Mouse (Mus musculus): ENCODE measurements around the gene Gimap1.

The Gimap1 gene

GRCm38 (mm10) chr6:48740501-48741169 lies 1.8 kb downstream of the Gimap1 start:
- DNase-seq (ENCODE audit: low read depth, low spot score) = no peak

DNA sequence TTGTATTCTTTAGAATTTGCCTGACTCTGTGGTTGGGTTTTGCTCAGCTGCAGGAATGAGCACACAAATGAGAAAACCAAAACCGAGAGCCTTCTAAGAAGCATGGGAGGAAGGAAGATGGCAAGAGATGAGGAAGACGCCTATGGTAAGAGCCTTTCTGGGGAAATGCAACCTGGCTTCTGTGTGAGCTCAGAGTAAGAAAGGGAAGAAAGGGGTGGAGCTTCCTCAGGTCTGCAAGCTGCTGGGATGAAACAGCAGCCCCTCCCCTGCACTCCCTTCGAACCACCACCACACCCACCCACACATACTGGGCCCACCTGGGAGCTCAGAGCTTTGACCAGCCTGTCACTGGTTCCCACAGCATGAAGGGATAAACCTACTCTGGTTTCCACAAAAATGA lies 2.4 kb downstream of the Gimap1 start:
- no peak for DNase-seq (ENCODE audit: low read depth, low spot score)

- DNase-seq (ENCODE audit: low read depth, low spot score) = no peak
Measured at GRCm38 (mm10) chr6:48741711-48742206, 2.9 kb downstream of the Gimap1 start.

DNA sequence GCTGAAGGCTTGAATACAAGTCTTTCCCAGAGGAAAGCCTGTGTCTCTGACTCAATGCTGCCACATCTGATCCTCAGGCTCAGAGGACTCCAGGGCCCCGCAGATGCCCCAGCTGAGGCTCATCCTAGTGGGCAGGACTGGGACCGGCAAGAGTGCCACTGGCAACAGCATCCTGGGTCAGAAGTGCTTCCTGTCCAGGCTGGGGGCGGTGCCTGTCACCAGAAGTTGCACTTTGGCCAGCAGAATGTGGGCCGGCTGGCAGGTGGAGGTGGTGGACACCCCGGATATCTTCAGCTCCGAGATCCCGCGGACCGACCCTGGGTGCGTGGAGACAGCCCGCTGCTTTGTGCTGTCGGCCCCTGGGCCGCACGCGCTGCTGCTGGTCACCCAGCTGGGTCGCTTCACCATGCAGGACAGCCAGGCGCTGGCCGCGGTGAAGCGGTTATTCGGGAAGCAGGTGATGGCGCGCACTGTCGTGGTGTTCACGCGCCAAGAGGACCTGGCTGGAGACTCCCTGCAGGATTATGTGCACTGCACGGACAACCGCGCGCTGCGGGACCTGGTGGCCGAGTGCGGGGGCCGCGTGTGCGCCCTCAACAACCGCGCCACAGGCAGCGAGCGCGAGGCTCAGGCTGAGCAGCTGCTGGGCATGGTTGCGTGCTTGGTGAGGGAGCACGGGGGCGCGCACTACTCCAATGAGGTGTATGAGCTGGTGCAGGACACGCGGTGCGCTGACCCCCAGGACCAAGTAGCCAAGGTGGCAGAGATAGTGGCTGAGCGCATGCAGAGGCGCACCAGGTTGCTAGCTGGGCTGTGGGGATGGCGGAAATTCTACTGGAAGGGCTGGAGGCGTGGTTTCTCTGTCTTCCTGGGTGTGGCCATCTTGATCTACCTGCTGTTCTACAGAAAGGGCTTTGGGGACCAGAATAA lies 3.8 kb downstream of the Gimap1 start:
- no peak for DNase-seq (ENCODE audit: low read depth, low spot score)

GRCm38 (mm10) chr6:48745490-48745889 lies 6.6 kb downstream of the Gimap1 start:
- DNase-seq (ENCODE audit: low read depth, low spot score) = no peak

DNA sequence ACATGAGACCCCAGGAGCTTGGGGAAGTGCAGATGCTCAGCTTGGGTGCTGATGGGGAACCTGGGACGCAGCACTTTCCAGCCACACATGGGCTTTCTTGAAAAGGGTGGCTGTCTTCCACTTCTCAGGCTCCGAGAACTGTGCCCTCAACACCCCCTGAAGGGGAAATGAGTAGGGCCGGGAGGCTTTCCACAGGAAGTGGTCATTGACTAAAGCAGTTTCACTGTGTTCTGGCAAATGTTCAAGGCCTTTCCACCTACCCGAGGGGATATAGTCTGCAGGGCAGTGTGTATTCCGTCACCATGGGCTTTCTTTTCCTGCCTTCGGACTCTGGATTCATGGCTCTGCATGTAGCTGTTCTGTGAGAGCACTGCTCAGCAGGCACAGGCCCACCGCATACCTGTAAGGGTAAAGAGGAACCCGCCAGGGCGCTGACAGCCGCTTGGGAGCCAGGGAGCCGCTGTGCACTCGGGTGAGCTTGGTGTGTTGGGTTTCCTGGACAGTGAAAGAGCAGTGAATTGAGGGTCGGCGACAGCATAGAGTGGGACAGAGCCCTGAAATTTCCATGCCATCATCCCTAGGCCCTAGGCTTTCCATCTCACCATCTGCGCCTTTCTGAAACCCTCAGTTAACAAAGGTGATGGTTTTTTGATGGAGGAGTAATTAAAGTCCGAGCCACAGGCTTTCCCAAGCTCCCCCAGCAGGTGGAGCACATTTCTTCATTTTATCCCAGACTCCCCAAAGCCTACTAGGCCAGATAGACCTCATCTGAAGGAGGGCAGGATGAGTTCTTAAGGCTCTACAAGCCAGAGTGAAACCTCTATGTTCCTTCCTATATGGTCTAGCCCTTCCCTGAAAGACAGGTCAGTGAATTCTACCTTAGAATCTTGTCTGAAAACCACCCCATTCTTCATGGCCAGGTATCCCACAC lies 7.4 kb downstream of the Gimap1 start, which contains the start of gene Gimap5:
Gene Gimap5, plus strand, starts transcription at position 239 of the 931 bp plus-strand sequence.
- DNase-seq (ENCODE audit: low read depth, low spot score) = no peak

DNA sequence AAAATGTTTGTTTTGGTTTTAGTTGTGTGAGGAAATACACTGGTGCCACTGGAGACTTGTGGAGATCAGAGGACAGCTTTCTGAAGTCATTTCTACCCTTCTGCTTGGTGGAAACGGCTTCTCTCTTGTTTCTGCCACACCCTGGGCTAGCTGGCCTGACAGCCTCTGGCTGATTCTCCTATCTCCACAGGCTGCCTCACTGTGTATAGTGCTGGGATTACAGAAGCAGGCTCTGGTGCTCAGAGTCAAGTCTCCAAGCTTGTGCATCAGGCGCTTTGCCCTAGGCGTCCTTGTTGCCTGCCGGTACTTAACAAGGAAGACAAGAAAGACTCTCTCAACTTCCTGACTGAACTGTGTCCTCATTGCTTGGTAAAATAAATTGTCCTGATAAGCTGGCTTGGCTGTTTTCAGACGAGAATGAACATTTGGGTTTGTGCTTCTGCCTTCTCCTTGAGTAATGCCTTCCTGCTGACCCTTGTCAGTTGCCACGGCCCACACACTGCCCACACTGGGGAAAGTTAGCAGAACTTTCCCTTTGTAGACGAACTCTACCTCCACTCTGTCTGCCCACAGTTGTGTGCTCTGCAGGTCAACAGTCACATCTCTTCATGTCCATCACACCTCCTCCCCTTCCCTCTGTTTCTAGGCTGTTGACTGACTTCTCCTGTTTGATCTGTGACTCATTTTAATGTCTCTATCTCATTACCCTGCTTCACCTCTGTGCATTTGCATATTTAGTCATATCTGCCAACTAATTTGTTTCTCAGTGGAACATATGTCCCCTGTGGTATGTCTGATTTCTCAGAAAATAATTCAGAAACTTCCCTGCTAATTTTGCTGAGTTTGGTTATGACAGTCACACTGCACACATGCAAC lies 8.5 kb downstream of the Gimap1 start:
- no peak for DNase-seq (ENCODE audit: low read depth, low spot score)

DNA sequence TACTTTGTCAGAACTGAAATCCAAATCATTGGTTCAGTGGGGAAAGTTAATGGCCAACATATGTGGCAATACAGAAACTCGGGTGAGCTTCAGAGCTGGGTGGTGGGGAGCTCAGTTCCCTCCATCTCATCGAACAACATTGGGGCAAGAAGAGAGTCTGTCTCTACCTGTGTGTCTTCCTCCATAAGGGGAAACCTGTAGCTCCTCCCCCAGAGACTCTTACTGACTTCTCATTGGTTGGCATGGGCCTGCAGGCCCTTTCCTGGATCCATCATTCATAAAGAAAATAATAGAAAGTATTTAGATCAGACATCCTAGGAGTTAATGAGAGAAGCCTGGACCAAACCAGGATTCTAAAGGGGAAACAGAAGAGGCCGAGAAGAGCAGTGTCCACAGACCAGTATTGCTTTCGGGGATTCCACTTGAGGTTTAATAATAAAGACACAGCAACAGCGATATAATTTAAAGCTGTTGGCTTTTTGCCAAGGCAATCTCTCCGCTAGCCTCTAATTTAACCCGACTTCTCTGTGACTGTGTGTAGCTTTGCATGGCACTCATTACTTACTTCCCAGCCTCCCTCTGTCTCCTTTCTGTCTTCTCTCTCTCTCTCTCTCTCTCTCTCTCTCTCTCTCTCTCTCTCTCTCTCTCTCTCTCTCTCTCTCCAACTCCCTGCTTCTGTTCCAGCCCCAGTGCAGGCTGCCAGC lies 24.9 kb downstream of the Gimap1 start:
- no peak for DNase-seq (ENCODE audit: low read depth, low spot score)

DNA sequence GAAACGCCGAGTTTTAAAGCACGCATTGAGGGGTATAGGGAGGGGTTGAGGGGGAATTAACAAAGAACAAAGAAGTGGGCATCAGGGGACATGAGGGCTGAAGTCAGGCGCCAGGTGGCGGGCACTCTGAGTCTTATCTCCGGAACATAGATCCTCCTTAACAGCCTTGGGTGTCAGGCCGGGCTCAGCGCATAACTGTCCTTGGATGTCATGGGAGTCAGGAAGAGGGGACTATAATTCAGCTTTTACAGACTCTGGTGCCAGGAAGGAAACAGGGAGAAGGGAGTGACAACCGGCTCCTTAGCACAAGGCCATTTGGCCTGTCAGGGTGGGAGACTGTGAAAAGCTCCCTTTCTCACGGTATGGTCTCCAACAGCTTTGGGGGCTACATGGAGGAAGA lies 25.6 kb downstream of the Gimap1 start:
- no peak for DNase-seq (ENCODE audit: low read depth, low spot score)

GRCm38 (mm10) chr6:48768178-48768869 lies 29.5 kb downstream of the Gimap1 start:
- no peak for DNase-seq (ENCODE audit: low read depth, low spot score)

DNA sequence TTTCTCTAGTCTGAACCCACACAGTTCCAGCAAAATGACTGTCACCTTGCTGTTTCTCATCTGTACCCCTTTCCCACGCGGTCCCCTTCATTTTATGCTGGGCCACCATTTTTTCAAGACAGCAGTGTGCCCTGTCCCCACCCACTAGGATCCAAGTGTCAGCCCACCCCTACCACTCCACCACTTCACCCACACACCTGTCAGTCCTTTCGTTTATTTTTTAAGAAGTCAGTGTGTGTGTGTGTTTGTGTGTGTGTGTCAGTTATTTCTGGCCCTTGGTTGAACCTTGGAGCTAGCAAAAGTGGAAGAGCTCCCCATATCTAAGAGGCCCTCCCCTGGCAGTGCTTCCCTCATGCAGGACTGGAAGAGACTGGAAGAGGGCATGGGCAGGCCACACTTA lies 30.1 kb downstream of the Gimap1 start:
- DNase-seq (ENCODE audit: low read depth, low spot score) = no peak

DNA sequence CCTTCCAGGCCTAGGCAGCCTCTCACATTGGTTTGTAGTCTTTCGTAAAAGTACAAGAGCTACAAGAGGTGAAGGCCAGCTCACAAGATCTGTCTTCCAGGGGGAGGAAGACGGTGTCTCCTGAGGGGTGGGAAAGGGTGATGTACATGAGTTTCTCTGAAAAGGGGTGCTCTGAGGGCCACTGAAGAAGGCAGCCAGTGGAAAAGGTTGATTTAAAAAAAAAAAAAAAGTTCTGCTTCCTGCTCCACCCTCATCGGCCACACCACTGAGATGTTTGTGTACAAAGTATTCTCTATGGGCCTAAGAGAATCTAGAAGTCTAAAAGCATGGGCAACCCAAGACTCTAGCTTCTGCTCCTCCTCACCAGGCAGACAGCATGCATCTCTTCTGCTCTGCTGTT lies 31.8 kb downstream of the Gimap1 start, which contains the start of gene Gimap3:
Gene Gimap3, minus strand, starts transcription at position 156 of the 400 bp plus-strand sequence.
- DNase-seq (ENCODE audit: low read depth, low spot score) = no peak

- DNase-seq (ENCODE audit: low read depth, low spot score) = peak; percentile 59
Measured at GRCm38 (mm10) chr6:48772030-48772429, 33.2 kb downstream of the Gimap1 start.

DNA sequence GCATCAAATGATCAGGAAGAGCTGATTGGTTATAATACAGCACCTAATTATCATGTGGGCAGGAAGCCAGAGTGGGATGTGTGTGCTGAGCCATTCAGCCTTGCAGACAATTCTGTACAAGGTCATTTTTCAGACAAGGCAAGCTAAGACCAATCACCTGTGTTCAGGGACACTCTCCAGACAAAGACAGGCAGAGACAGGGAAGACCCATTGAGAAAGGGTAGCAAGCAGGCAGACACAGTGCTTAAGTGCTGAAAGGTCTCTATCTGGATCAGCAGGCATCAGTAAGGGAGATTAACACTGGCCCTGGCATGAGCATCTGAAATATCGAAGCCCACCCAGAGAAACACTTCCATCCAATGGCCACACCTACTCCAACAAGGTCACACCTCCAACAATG lies 45.6 kb downstream of the Gimap1 start:
- DNase-seq (ENCODE audit: low read depth, low spot score) = no peak

DNA sequence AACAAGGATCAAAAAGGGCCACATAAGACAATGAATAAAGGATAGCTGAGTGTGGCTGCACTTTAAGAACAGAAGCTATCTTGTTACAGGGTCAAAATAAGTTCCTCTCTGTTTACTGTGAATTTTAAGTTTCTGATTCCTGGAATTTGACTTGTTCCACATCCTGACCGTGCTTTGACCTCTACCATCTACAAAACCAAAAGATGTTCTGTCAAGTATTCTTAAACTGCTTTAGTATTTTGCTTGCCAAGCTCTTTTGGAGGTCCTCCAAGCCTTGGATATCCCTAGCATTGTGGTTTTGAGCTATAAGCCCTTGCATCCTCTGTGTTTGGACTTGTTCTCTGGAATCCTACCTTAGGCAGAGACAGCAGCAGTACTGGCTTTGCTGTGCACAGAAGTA lies 46.3 kb downstream of the Gimap1 start:
- no peak for DNase-seq (ENCODE audit: low read depth, low spot score)

GRCm38 (mm10) chr6:48785601-48786000 lies 46.7 kb downstream of the Gimap1 start:
- DNase-seq (ENCODE audit: low read depth, low spot score) = no peak

DNA sequence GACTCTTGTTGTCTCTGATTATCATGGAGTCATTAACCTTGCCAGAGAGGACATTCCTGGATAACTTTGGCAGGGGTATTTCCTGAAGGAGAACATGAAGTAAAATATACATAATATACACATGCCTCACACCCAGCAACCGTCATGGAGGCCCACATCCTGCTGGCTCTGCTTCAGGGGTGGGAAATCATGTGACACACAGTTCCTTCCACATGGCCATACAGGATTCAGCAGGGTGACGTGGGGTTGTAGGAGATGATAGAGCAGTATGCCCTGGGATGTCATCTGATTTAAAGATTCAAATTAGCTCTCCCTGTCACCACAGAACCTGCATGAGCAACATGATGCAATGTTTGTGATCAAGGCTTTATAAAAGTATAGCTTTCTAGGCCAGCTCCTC lies 49.0 kb downstream of the Gimap1 start:
- DNase-seq (ENCODE audit: low read depth, low spot score) = no peak

Data from embryo, embryonic 11.5 days (tissue).